Mouse (Mus musculus) neural tube, embryonic 11.5 days (tissue): Measurements from ENCODE around the gene Arap1. TPM values are rescaled to one million over a fixed set of nuclear protein-coding genes. Genes with fewer than 3 reads are reported as not detected.

Experiments
- ATAC-seq: fragments of 200-750 bp; cut with Nextera tagmentation; 2 replicates; pipeline ENCODE4 v1.8.0; 2017; ENCODE audit warnings: moderate number of reproducible peaks, mild to moderate bottlenecking, moderate TSS enrichment, moderate library complexity; ENCODE audit not compliant: insufficient read depth, low FRiP score, low TSS enrichment
- DNase-seq: peaks from one replicate; pipeline ENCODE4 v3.0.0-alpha.2; 2015; ENCODE audit warnings: low spot score
- H3K27ac ChIP-seq: fragments of 300-500 bp; sonication (generic); 2 replicates; pipeline ENCODE4 v1.5.1; 2014; ENCODE audit warnings: low read depth, mild to moderate bottlenecking, low read length
- H3K27me3 ChIP-seq: fragments of 300-500 bp; sonication (generic); 2 replicates; pipeline ENCODE4 v1.6.1; 2014; ENCODE audit warnings: mild to moderate bottlenecking, low read length, mixed read lengths; ENCODE audit not compliant: control insufficient read depth, insufficient read depth
- H3K36me3 ChIP-seq: fragments of 300-500 bp; sonication (generic); 2 replicates; pipeline ENCODE4 v1.6.1; 2014; ENCODE audit warnings: mild to moderate bottlenecking, low read length, moderate library complexity, mixed read lengths; ENCODE audit not compliant: control insufficient read depth, insufficient read depth
- H3K4me1 ChIP-seq: fragments of 300-500 bp; sonication (generic); 2 replicates; pipeline ENCODE4 v1.6.1; 2014; ENCODE audit warnings: low read length, mixed read lengths; ENCODE audit not compliant: control insufficient read depth, insufficient read depth
- H3K4me2 ChIP-seq: fragments of 300-500 bp; sonication (generic); 2 replicates; pipeline ENCODE4 v1.6.1; 2014; ENCODE audit warnings: low read depth, mild to moderate bottlenecking, moderate library complexity
- H3K4me3 ChIP-seq: fragments of 300-500 bp; sonication (generic); 2 replicates; pipeline ENCODE4 v1.5.1; 2014; ENCODE audit warnings: low read depth, low read length
- H3K9ac ChIP-seq: fragments of 300-500 bp; sonication (generic); 2 replicates; pipeline ENCODE4 v1.6.1; 2014; ENCODE audit warnings: mild to moderate bottlenecking, low read length
- H3K9me3 ChIP-seq: fragments of 300-500 bp; sonication (generic); 2 replicates; pipeline ENCODE4 v1.6.1; 2016; ENCODE audit warnings: low read length; ENCODE audit not compliant: control insufficient read depth
- WGBS: fragments of 180-500 bp; shearing (Covaris S2); extraction: QIAGEN DNeasy Blood & Tissue Kit; methylation state at CpG from one replicate; pipeline ENCODE4 v1.1.7; 2014; 5-methylcytosine and 5-hydroxymethylcytosine counted together
- polyA plus RNA-seq: library from polyadenylated mRNA; unstranded; fragments of >200 nt; fragmentation: Nextera tagmentation; extraction: Ambion mirVana; gene quantifications from 2 replicates; pipeline ENCODE4 v1.2.1, GENCODE M21; 2014

The Arap1 gene
- polyA plus RNA-seq, 1 experiment from 2014 or later: 11.2 TPM

- Histone ChIP-seq H3K4me3 (no peak overlapping the region), H3K27ac (no peak overlapping the region), H3K36me3 (no peaks in the 10 kb centered on the region), H3K27me3 (peaks cover 3% of the 10 kb centered on the region; the same call in 1 of the 2 replicates), H3K4me2 (no peak overlapping the region), H3K4me1 (no peaks in the 10 kb centered on the region), H3K9me3 (no peaks in the 10 kb centered on the region), H3K9ac (no peak overlapping the region)
- DNase-seq (no peak), ATAC-seq (no peak)
- 77% methylated on average over 4 of the region's 4 CpGs for WGBS
Observed at GRCm38 (mm10) chr7:101361767-101362166, 13.9 kb downstream of the Arap1 start.

- no peak overlapping the region for H3K4me2 ChIP-seq
- H3K9me3 ChIP-seq: no peaks in the 10 kb centered on the region
- no peak overlapping the region for H3K4me3 ChIP-seq
- DNase-seq (no peak), ATAC-seq (no peak)
- H3K4me1 ChIP-seq: no peaks in the 10 kb centered on the region
- H3K27ac ChIP-seq: no peak overlapping the region
- WGBS: 77% methylated on average over 5 of the region's 5 CpGs
- no peaks in the 10 kb centered on the region for H3K36me3 ChIP-seq
- H3K27me3 ChIP-seq: no peaks in the 10 kb centered on the region
- no peak overlapping the region for H3K9ac ChIP-seq
Observed at GRCm38 (mm10) chr7:101362791-101363191, 14.9 kb downstream of the Arap1 start.

- H3K4me1 ChIP-seq: no peaks in the 10 kb centered on the region
- H3K27ac ChIP-seq: no peak overlapping the region
- no peak overlapping the region for H3K9ac ChIP-seq
- H3K4me3 ChIP-seq: no peak overlapping the region
- H3K9me3 ChIP-seq: no peaks in the 10 kb centered on the region
- no peak for DNase-seq
- H3K4me2 ChIP-seq: no peak overlapping the region
- H3K27me3 ChIP-seq: no peaks in the 10 kb centered on the region
- H3K36me3 ChIP-seq: no peaks in the 10 kb centered on the region
- no peak for ATAC-seq
- 85% methylated on average over 5 of the region's 5 CpGs for WGBS
Observed at GRCm38 (mm10) chr7:101363914-101364313, 16.0 kb downstream of the Arap1 start.

GRCm38 (mm10) chr7:101367901-101368852 lies 20.3 kb downstream of the Arap1 start:
- H3K36me3 ChIP-seq: no peaks in the 10 kb centered on the region
- WGBS: 60% methylated on average over 11 of the region's 11 CpGs
- ATAC-seq: no peak

GRCm38 (mm10) chr7:101369666-101370065 lies 21.8 kb downstream of the Arap1 start:
- no peak overlapping the region for H3K4me2 ChIP-seq
- no peaks in the 10 kb centered on the region for H3K36me3 ChIP-seq
- H3K9ac ChIP-seq: no peak overlapping the region
- 75% methylated on average over 7 of the region's 7 CpGs for WGBS
- no peak for ATAC-seq
- H3K27me3 ChIP-seq: no peaks in the 10 kb centered on the region
- no peaks in the 10 kb centered on the region for H3K4me1 ChIP-seq
- H3K9me3 ChIP-seq: no peaks in the 10 kb centered on the region
- no peak overlapping the region for H3K4me3 ChIP-seq
- no peak for DNase-seq
- no peak overlapping the region for H3K27ac ChIP-seq

More at GRCm38 (mm10) chr7:101367901-101368852, 20.3 kb downstream of the Arap1 start:
- DNase-seq: no peak
- Histone ChIP-seq H3K9me3 (no peaks in the 10 kb centered on the region), H3K4me3 (no peak overlapping the region), H3K9ac (no peak overlapping the region), H3K27me3 (no peaks in the 10 kb centered on the region), H3K27ac (no peak overlapping the region), H3K4me1 (no peaks in the 10 kb centered on the region), H3K4me2 (no peak overlapping the region)

- Histone ChIP-seq H3K27ac (no peak overlapping the region), H3K9me3 (no peaks in the 10 kb centered on the region), H3K4me2 (no peak overlapping the region), H3K27me3 (no peaks in the 10 kb centered on the region), H3K36me3 (no peaks in the 10 kb centered on the region), H3K9ac (no peak overlapping the region), H3K4me3 (no peak overlapping the region), H3K4me1 (no peaks in the 10 kb centered on the region)
- no peak for DNase-seq
- WGBS: 78% methylated on average over 25 of the region's 26 CpGs
- no peak for ATAC-seq
Observed at GRCm38 (mm10) chr7:101373082-101373481, 25.2 kb downstream of the Arap1 start.

GRCm38 (mm10) chr7:101374155-101374554 lies 26.3 kb downstream of the Arap1 start:
- no peaks in the 10 kb centered on the region for H3K27me3 ChIP-seq
- H3K4me3 ChIP-seq: no peak overlapping the region
- no peak overlapping the region for H3K9ac ChIP-seq
- no peak overlapping the region for H3K4me2 ChIP-seq
- H3K36me3 ChIP-seq: no peaks in the 10 kb centered on the region
- DNase-seq (no peak), ATAC-seq (no peak; the same call in 1 of the 2 replicates)
- H3K27ac ChIP-seq: no peak overlapping the region
- no peaks in the 10 kb centered on the region for H3K4me1 ChIP-seq
- H3K9me3 ChIP-seq: no peaks in the 10 kb centered on the region

- Histone ChIP-seq H3K27ac (no peak overlapping the region), H3K4me2 (no peak overlapping the region), H3K9ac (no peak overlapping the region), H3K27me3 (no peaks in the 10 kb centered on the region), H3K4me1 (no peaks in the 10 kb centered on the region), H3K36me3 (no peaks in the 10 kb centered on the region), H3K9me3 (no peaks in the 10 kb centered on the region), H3K4me3 (no peak overlapping the region)
- ATAC-seq: no peak
- 65% methylated on average over 10 of the region's 10 CpGs for WGBS
- DNase-seq: no peak
Observed at GRCm38 (mm10) chr7:101376701-101377340, 29.0 kb downstream of the Arap1 start.
